Mouse (Mus musculus): Measurements from ENCODE around the gene Nkg7. TPM values are rescaled to one million over a fixed set of nuclear protein-coding genes. Genes with fewer than 3 reads are reported as not detected.
A peak's percentile ranks its signal among the peaks of the same experiment; 100 is the strongest.
"Not testable (repeated sequence)": the region's sequence is repeated elsewhere in the genome, so short reads cannot be mapped to it uniquely, and the experiment has no call there.

Nkg7 gene
- 3.7 and 4.4 TPM in 2 replicates for polyA plus RNA-seq (2015; fragmentation: Nextera tagmentation; extraction: Ambion mirVana)

DNA sequence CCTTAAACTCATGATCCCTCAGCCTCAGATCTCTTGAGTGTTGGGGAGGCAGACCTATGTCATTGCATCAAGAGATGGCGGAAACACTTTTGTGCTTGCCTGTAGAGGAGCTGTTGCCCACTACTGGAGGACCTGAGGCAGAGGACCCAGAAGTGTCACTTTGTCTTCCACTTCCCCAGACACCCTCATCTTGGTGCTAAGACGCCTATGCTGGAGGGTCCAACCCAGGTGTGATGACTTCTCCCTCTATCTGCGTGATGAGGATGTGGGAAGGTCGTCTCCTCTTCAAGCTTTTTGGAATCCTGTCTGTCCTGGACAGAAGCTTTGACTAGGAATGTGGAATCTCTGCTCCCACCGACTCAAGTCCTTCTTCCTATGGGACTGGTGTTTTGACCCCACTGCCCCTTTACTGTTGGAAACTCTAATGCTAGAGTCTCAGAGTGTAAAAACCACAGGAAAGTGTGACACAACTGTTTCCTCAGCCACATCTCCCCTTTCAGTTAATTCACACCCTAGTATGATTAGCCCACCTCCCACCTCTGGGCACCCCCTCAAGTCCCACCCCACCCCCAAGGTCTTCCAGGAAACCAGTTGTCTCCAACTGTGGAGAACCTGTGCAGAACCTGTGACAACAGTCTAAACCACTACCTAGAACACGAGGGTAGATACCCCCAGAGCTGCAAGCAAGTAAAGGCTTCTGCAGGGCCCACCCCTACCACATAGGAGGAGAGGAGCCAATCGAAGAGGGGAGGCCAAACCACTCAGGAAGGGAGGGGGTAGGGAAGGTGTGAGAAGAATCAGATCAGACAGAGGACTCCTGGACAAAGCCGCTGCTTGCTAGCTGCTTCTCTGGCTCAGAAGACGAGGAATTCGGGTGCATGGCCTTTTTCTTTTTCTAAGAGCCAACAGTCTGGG is at the start of gene Nkg7:
TSS of gene Nkg7 (plus strand) at position 733 of the 915 bp plus-strand sequence.
- H3K4me2 ChIP-seq = no peak within 1 kb of the TSS
- no peak within 1 kb of the TSS for H3K4me3 ChIP-seq (replicated peaks)
- 60% methylated on average over 10 of the region's 10 CpGs for WGBS
- no peak within 1 kb of the TSS for H3K9ac ChIP-seq
- no peak for ATAC-seq (ENCODE audit: insufficient read depth, low FRiP score, low read depth)
- H3K27ac ChIP-seq = no peak within 1 kb of the TSS
- no peaks in the 10 kb centered on the region for H3K27me3 ChIP-seq (replicated peaks)
- no peaks in the 10 kb centered on the region for H3K4me1 ChIP-seq
- no peaks in the 10 kb centered on the region for H3K9me3 ChIP-seq
- no peaks in the 10 kb centered on the region for H3K36me3 ChIP-seq

DNA sequence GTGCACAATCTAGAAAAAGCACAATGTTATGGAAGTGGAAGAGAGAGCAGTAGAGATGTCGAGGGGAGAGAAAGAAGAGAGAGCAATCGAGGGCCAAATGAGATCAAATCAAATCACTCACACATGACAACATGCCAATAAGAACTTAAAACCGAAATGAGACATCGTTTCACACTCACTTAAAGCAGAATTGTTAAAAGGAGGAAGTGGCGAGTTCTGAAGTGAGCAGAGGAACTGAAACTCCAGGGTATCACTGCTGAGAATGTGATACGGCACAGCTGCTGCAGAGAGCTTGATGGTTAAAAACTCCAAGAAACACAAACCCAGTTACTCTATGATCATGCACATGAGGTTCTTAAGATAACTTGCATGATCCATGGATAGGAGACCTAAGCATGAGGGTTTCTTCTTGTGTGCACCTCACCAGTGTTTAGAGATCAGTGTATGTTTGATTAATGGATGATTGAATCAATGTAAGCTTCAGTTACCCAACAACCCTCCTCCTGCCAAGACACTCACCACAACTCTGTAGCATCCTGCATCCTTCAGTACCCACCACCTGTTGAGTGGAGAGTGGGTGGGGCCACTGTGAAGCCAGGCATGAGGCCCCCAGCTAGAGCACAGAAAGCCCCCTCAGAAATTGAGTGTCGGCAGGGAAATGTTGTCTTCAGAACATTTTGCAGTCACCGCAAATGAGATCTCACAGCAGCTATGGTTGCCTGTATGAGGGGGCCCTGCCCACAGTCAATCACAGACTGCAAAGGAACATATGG is 44.3 kb upstream of the Nkg7 start:
- Histone ChIP-seq H3K27me3 (replicated peaks) (no peaks in the 10 kb centered on the region), H3K4me3 (replicated peaks) (no peak overlapping the region), H3K9me3 (no peaks in the 10 kb centered on the region), H3K9ac (no peak overlapping the region), H3K36me3 (no peaks in the 10 kb centered on the region), H3K4me1 (no peaks in the 10 kb centered on the region), H3K4me2 (no peak overlapping the region), H3K27ac (no peak overlapping the region)
- 75% methylated on average over 8 of the region's 8 CpGs for WGBS
- ATAC-seq (ENCODE audit: insufficient read depth, low FRiP score, low read depth) = no peak

DNA sequence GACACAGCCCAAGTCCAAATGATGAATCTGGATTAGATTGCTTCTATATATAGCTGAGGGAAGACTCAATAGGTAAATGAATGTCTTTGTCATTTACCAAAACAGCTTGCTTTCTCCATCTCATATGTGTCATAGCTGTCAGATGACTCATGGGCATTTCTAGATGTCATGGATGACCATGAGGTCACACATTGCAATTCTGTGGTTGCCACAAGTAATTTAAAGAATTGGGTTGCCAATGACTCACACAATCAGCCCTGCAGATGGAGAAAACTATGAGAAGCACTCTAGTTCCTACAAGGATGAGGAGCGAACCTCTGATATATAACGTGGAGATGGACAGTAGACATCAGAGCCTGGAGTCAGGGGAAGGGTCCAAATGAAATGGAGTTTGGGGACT is 37.4 kb upstream of the Nkg7 start:
- H3K4me2 ChIP-seq = no peak overlapping the region
- H3K9me3 ChIP-seq = no peaks in the 10 kb centered on the region
- no peaks in the 10 kb centered on the region for H3K36me3 ChIP-seq
- no peak overlapping the region for H3K4me3 ChIP-seq (replicated peaks)
- 85% methylated on average over 2 of the region's 2 CpGs for WGBS
- H3K27me3 ChIP-seq (replicated peaks) = no peaks in the 10 kb centered on the region
- no peak overlapping the region for H3K9ac ChIP-seq
- no peak for ATAC-seq (ENCODE audit: insufficient read depth, low FRiP score, low read depth)
- H3K4me1 ChIP-seq = no peaks in the 10 kb centered on the region
- no peak overlapping the region for H3K27ac ChIP-seq

DNA sequence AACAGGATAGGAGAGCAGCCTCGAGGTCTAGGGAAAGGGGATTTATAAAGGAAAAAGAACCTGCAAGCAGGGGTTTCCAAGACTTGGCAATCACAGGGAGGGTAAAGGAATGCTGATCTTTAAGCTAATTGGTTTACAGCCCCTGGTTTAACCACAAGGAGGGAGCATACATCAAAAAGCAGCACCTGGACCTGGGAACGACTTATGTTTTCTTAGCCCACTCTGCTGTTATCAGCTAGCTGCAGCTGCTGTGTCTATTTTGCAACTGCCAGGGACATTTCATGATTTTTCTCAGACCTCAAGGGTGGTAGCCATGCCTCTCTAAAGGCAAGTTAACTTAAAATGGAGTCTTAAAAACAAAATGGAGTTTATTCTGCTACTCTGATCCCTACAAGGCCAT is 34.2 kb upstream of the Nkg7 start:
- Histone ChIP-seq H3K27ac (no peak overlapping the region), H3K4me2 (no peak overlapping the region), H3K4me1 (no peaks in the 10 kb centered on the region), H3K4me3 (replicated peaks) (no peak overlapping the region), H3K9me3 (no peaks in the 10 kb centered on the region), H3K36me3 (no peaks in the 10 kb centered on the region), H3K27me3 (replicated peaks) (no peaks in the 10 kb centered on the region), H3K9ac (no peak overlapping the region)
- WGBS = 19% methylated on average over 2 of the region's 2 CpGs
- ATAC-seq (ENCODE audit: insufficient read depth, low FRiP score, low read depth) = no peak

DNA sequence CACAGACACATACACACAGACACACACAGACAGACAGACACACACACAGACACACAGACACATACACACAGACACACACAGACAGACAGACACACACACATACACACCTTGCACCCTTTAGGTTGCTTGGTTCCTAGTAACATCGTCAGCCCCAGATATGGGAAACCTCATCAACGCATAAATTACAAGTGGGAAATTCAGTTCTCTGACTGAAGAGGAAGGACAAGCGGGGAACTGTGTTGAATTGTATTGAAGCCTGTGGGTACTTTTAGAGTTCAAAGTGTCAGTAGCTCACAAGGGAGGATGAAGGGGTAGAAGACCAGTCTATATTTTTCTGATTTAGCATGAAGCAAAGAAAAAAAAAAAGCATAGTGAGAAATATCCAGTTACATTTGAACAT is 29.3 kb upstream of the Nkg7 start:
- ATAC-seq (ENCODE audit: insufficient read depth, low FRiP score, low read depth) = no peak
- H3K9ac ChIP-seq = no peak overlapping the region
- no peak overlapping the region for H3K27ac ChIP-seq
- no peaks in the 10 kb centered on the region for H3K4me1 ChIP-seq
- no peak overlapping the region for H3K4me3 ChIP-seq (replicated peaks)
- H3K36me3 ChIP-seq = no peaks in the 10 kb centered on the region
- H3K4me2 ChIP-seq = no peak overlapping the region
- no peaks in the 10 kb centered on the region for H3K27me3 ChIP-seq (replicated peaks)
- H3K9me3 ChIP-seq = no peaks in the 10 kb centered on the region
- 77% methylated on average over 3 of the region's 3 CpGs for WGBS

DNA sequence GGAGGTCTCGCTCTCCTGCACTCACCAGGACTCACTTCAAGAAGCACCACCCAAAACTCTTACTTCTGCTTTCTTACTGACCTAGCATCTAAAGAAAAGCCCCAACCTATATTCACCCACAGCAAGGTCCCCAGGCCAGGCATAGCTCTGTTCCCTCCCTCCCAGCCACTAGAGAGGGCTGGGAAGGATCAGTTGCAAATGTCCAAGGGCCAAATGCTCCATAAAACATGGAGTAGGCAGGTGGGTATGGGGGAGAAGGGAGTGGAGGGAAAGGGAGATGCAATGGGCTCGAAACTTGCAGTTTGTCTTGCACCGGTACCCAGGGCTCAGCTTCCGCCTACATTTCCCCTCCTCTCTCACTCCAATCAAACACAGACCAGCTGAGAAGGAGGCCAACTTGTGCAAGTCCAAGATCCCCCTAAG is 28.7 kb upstream of the Nkg7 start, which contains the start of gene Siglecg:
TSS of gene Siglecg (plus strand) at position 74 of the 423 bp plus-strand sequence.
- Histone ChIP-seq H3K4me2 (no peak within 1 kb of the TSS), H3K36me3 (no peaks in the 10 kb centered on the region), H3K27me3 (replicated peaks) (no peaks in the 10 kb centered on the region), H3K9me3 (no peaks in the 10 kb centered on the region), H3K9ac (no peak within 1 kb of the TSS), H3K4me1 (no peaks in the 10 kb centered on the region), H3K27ac (no peak within 1 kb of the TSS), H3K4me3 (replicated peaks) (no peak within 1 kb of the TSS)
- 76% methylated on average over 4 of the region's 4 CpGs for WGBS
- ATAC-seq (ENCODE audit: insufficient read depth, low FRiP score, low read depth) = no peak

DNA sequence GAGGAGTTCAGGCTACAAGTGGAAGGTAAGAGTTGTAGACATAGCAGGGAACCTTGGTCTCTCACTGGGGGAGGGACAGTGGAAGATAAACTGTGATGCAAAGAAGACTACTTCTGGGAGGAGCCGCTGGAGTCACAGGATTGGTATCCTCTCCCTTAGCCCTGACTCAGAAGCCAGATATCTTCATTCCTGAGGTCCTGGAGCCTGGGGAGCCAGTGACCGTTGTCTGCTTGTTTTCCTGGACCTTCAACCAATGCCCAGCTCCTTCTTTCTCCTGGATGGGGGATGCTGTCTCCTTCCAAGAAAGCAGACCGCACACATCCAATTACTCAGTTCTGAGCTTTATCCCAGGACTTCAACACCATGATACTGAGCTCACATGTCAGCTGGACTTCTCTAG is 27.8 kb upstream of the Nkg7 start:
- WGBS = 68% methylated on average over 3 of the region's 3 CpGs

DNA sequence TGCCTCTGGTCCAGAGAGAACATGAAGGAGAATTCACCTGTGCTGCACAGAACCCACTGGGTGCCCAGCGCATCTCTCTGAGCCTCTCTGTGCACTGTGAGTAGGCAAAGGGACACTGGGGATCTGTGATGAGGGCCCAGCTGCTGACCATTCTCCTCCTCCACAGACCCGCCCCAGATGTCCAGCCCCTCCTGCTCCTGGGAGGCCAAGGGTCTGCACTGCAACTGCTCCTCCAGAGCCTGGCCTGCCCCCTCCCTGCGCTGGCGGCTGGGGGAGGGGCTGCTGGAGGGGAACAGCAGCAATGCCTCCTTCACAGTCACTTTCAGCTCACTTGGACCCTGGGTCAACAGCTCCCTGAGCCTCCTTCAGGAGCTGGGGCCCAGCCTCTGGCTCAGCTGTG is 25.1 kb upstream of the Nkg7 start:
- not testable (repeated sequence) for H3K9me3 ChIP-seq; H3K4me1 ChIP-seq; H3K9ac ChIP-seq; H3K27me3 ChIP-seq (replicated peaks); H3K4me2 ChIP-seq; ATAC-seq (ENCODE audit: insufficient read depth, low FRiP score, low read depth); H3K27ac ChIP-seq; H3K36me3 ChIP-seq; H3K4me3 ChIP-seq (replicated peaks)
- 34% methylated on average over 4 of the region's 4 CpGs for WGBS

More for the DNA sequence above, 27.8 kb upstream of the Nkg7 start:
- no peaks in the 10 kb centered on the region for H3K27me3 ChIP-seq (replicated peaks)
- H3K9me3 ChIP-seq = no peaks in the 10 kb centered on the region
- H3K4me2 ChIP-seq = no peak overlapping the region
- no peak overlapping the region for H3K4me3 ChIP-seq (replicated peaks)
- H3K36me3 ChIP-seq = no peaks in the 10 kb centered on the region
- ATAC-seq (ENCODE audit: insufficient read depth, low FRiP score, low read depth) = no peak
- H3K27ac ChIP-seq = no peak overlapping the region
- H3K4me1 ChIP-seq = no peaks in the 10 kb centered on the region
- H3K9ac ChIP-seq = no peak overlapping the region

DNA sequence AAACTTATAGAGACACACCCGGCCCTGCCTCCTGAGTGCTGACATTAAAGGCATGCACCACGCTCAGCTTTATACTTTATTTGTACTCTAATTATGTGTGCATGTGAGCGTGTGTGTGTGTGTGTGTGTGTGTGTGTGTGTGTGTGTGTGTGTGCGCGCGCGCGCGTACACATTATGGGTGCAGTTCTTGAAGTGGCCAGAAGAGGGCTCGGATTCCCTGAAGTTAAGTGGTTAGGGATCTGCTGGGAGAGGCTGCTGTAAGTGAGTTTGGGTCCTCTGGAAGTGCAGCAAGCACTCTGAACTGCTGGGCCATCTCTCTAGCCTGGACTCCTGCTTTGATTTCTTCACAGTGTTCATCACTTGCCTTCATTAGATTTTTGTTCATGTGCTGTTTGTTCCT is 19.6 kb upstream of the Nkg7 start:
- H3K9ac ChIP-seq = no peak overlapping the region
- no peaks in the 10 kb centered on the region for H3K36me3 ChIP-seq
- no peak overlapping the region for H3K27ac ChIP-seq
- 83% methylated on average over 10 of the region's 10 CpGs for WGBS
- H3K4me2 ChIP-seq = no peak overlapping the region
- no peaks in the 10 kb centered on the region for H3K4me1 ChIP-seq
- H3K9me3 ChIP-seq = no peaks in the 10 kb centered on the region
- no peaks in the 10 kb centered on the region for H3K27me3 ChIP-seq (replicated peaks)
- no peak overlapping the region for H3K4me3 ChIP-seq (replicated peaks)
- no peak for ATAC-seq (ENCODE audit: insufficient read depth, low FRiP score, low read depth)

DNA sequence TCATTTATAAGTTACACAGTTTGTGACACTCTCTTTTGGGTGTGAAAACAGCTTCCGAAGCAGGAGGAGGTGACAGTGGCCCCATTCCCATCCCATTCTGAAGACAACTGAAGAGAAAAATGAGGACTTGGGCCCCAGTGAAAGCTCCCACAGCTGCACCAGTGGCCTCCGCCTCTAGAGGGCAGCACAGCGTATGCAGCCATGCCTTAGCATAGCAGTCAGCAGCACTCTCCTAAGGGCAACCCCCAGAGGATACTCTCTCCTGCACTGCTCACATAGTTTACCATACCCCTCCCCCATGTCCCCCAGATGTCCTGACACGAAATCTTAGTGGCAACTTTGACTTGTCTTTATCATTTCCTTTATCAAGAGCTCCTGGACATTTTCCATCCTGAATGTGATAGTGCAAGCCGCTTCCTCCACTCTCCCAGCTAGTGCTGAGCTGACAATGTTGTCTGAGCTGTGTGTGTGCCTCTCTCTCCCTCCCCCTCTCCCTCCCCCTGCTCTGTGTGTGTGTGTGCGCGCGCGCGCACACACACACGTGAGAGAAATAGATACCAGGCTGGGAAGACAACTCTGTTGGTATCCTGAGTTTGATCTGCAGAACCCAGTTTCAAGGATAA is 13.8 kb upstream of the Nkg7 start:
- 7% methylated on average over 11 of the region's 11 CpGs for WGBS
- no peak overlapping the region for H3K9ac ChIP-seq

DNA sequence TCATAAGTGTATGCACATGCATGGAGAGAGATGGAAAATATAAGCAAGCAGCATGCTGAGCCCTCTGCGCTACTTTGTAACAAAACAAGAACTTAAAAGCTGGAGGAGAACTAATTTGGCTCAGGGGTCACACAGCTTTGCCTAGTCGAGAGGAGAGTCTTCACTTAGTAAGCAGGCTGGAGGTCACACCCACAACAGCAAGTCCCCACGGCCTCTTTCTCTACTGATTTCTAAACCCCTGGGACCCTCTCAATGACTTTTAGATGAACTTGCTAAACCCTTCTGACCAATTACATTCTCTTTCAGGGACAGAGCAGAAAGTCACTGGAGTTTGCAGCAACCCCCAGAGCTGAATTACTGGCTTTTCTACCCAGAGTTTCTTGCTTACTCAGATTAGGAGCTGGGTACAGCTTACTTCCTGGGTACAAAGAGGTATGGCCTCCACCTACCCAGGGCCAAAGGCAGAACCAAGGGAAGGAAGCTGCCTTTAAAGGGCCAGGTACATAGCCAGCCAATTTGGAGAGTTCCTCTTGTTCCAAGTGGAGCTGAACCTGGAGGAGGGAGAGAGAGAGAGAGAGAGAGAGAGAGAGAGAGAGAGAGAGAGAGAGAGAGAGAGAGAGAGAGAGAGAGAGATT is 12.8 kb upstream of the Nkg7 start:
- H3K9ac ChIP-seq = no peak overlapping the region
- 55% methylated on average over 3 of the region's 3 CpGs for WGBS
- H3K36me3 ChIP-seq = no peaks in the 10 kb centered on the region
- H3K4me2 ChIP-seq = no peak overlapping the region
- no peaks in the 10 kb centered on the region for H3K27me3 ChIP-seq (replicated peaks)
- no peak overlapping the region for H3K27ac ChIP-seq
- ATAC-seq (ENCODE audit: insufficient read depth, low FRiP score, low read depth) = no peak
- no peaks in the 10 kb centered on the region for H3K9me3 ChIP-seq
- H3K4me1 ChIP-seq = no peaks in the 10 kb centered on the region
- no peak overlapping the region for H3K4me3 ChIP-seq (replicated peaks)

More for the DNA sequence above, 13.8 kb upstream of the Nkg7 start:
- Histone ChIP-seq H3K4me1 (no peaks in the 10 kb centered on the region), H3K4me2 (no peak overlapping the region; the same call in 1 of the 2 replicates), H3K36me3 (no peaks in the 10 kb centered on the region), H3K27ac (no peak overlapping the region), H3K27me3 (replicated peaks) (no peaks in the 10 kb centered on the region), H3K4me3 (replicated peaks) (no peak overlapping the region), H3K9me3 (no peaks in the 10 kb centered on the region)
- ATAC-seq (ENCODE audit: insufficient read depth, low FRiP score, low read depth) = peak; percentile 83
